Mouse (Mus musculus) cortical plate, adult 2 months (tissue): ENCODE data around the gene A3galt2. TPM values are rescaled to one million over a fixed set of nuclear protein-coding genes. Genes with fewer than 3 reads are reported as not detected.

ENCODE experiments used
- H3K27ac ChIP-seq: fragments of 200-500 bp; 2 replicates; pipeline ENCODE4 v1.5.1; 2012; ENCODE audit warnings: low read length, control low read depth, inconsistent platforms; ENCODE audit not compliant: insufficient read depth
- H3K4me1 ChIP-seq: fragments of 200-500 bp; 2 replicates; pipeline ENCODE4 v1.6.1; 2011; ENCODE audit warnings: low read length; ENCODE audit not compliant: control insufficient read depth, insufficient read depth
- H3K4me3 ChIP-seq: fragments of 200-500 bp; 2 replicates; pipeline ENCODE4 v1.5.1; 2011; ENCODE audit warnings: mild to moderate bottlenecking, low read length, control low read depth; ENCODE audit not compliant: insufficient read depth
- CTCF ChIP-seq: fragments of 200-500 bp; IDR thresholded peaks from 2 replicates; pipeline ENCODE4 v1.5.1; 2011; ENCODE audit warnings: mild to moderate bottlenecking, control low read depth, low read length; ENCODE audit not compliant: insufficient read depth; ENCODE audit errors: extremely low read depth
- POLR2A ChIP-seq: fragments of 200-500 bp; IDR thresholded peaks from 2 replicates; pipeline ENCODE4 v1.6.1; 2011; ENCODE audit warnings: mild to moderate bottlenecking, low read length, control low read depth; ENCODE audit not compliant: insufficient read depth; ENCODE audit errors: extremely low read depth
- polyA plus RNA-seq: library from polyadenylated mRNA; depleted of rRNA; stranded (reverse); fragments of >200 nt; gene quantifications from 2 replicates; pipeline ENCODE4 v1.2.3, GENCODE M21; 2012; rRNA removed

The A3galt2 gene
- polyA plus RNA-seq = 0.21 and 0.35 TPM in 2 replicates

DNA sequence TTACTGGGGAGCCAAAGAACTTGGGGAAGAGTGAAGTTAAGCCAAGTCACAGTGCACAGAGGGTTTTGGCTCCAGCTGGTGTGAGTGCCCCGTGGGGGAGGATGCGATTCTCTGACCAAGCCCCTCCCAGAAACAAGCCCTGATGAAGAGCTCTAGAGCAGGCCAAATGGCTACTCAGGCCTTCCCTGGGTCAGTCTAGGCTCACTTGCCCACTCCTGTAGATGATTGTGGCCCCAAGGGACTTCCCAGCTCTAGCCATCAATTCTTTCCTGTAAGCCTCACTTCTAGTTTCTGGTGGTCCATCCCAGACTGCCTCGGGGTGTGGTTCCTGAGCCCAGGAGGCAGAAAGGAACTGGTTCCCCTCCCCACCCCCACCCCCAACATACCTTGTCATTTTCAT, at the start of gene A3galt2:
Gene A3galt2, plus strand, starts transcription at position 301 of the 400 bp plus-strand sequence.
- TF ChIP-seq POLR2A (no peak), CTCF (no peak)
- Histone ChIP-seq H3K4me1 (no peaks in the 10 kb centered on the region), H3K27ac (no peak within 1 kb of the TSS), H3K4me3 (no peak within 1 kb of the TSS)

DNA sequence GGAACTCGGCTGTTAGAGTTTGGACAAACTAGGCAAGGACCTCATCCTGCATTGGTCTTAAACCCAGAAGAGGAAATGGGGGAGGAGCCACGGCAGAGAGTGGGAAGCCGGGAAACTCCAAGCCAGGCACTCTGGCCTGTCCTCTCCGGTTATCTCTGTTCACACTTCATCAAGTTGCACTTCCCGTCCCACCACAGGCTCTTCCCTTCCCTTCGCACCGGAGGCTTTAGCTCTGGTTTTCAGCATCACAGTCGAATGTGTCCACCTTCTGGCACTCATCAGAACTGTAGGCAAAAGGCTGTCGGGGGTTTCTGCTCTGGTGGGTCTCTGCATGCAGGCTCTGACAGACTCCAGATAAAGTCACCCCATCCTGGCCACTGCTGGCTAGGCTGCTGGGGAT, 48.5 kb upstream of the A3galt2 start:
- Histone ChIP-seq H3K27ac (no peak overlapping the region), H3K4me3 (no peak overlapping the region), H3K4me1 (no peaks in the 10 kb centered on the region)
- TF ChIP-seq CTCF (no peak), POLR2A (no peak)

DNA sequence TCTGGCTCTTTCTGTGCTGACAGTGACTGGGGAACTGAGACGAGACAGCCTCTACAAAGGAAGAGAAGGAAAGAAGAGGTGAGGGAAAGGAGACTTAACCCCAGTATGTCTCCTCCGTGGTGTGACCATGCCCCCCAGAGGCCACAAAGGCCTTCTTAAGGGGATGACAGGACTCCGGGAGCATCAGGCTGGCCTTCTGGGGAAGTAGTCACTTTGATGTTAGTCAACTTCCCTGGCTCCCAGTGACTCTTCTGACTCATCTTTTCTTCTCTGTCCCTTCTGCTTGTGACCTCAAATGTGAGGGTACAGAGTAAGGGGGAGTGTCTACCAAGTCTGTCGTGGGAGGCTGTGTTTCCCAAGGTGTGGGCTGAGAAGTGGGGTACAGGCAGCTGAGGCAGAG, 47.8 kb upstream of the A3galt2 start:
- TF ChIP-seq POLR2A (no peak), CTCF (no peak)
- no peak overlapping the region for H3K4me3 ChIP-seq
- no peak overlapping the region for H3K27ac ChIP-seq
- no peaks in the 10 kb centered on the region for H3K4me1 ChIP-seq

DNA sequence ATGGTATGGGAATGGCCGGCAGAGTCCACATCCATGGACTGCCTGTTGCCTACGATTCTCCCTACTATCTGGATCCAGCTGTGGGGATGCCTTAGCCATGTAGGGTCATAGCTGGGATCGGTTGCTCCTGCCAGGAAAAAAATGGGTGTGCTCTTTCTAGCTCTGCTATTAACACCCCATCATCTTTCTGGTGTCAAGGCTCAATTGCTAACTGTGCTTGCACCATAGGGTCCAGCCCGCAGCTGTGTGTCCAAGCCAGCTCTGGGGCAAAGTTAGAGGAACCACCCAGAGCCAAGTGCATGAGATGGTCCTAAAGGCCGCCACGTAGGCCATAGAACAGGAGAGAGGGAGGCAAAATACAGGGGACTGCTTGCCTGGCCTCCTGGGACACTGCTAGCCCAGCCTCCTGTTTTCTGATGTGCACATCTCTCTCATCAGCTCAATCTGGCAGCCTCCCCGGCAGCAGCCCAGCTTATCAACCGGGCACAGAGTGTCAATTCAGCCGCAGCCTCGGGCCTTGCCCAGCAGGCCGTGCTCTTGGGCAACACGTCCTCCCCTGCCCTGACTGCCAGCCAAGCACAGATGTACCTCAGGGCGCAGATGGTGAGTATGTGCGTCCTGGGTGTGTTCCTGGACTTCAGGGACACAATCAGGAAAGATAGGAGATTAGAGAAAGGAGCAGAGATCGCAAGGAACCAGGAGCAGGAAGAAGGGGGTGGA, 45.9 kb upstream of the A3galt2 start:
- no peak overlapping the region for H3K4me3 ChIP-seq
- no peak for TF ChIP-seq CTCF
- TF ChIP-seq POLR2A = no peak
- H3K27ac ChIP-seq = no peak overlapping the region
- H3K4me1 ChIP-seq = no peaks in the 10 kb centered on the region

DNA sequence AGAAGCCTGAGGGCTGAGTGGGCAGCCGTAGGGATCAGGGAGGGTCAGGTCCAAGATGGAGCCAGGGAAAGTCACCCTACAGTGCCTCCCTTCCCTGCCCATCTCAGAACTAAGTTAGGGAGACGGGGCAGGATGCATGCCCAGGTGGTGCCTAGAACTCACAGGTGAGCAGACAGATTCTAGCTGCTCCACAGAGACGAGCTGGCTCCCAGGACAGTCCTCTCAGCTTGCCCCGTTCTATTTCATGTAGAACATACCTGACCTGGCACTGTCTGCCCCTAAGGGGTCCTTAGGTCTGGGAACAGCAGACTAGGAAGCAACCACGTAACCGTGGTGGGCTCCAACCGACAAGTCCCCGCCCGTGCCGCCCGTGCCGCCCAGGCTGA, 45.4 kb upstream of the A3galt2 start:
- TF ChIP-seq POLR2A (no peak), CTCF (no peak)
- no peaks in the 10 kb centered on the region for H3K4me1 ChIP-seq
- no peak overlapping the region for H3K27ac ChIP-seq
- no peak overlapping the region for H3K4me3 ChIP-seq

DNA sequence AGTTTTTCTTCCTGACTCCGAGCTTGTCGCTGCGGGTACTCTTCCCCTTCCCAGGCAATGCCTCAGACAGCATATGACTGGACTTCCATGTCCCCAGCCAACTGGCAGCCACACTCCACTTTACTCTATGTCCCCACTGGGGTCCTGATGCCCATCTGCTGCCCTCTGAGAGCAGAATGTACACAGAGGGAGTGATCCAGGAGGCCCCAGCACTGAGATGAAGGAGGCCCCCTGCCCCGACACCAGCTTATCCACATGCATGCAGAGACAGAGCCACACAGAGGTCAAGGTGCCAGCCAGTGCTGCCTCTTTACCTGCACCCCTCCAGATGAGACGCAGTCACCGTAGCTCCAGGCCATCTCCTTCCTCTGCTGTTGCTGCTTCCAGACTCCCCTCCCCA, 44.9 kb upstream of the A3galt2 start:
- no peak overlapping the region for H3K27ac ChIP-seq
- H3K4me3 ChIP-seq = no peak overlapping the region
- TF ChIP-seq CTCF (no peak), POLR2A (no peak)
- no peaks in the 10 kb centered on the region for H3K4me1 ChIP-seq

DNA sequence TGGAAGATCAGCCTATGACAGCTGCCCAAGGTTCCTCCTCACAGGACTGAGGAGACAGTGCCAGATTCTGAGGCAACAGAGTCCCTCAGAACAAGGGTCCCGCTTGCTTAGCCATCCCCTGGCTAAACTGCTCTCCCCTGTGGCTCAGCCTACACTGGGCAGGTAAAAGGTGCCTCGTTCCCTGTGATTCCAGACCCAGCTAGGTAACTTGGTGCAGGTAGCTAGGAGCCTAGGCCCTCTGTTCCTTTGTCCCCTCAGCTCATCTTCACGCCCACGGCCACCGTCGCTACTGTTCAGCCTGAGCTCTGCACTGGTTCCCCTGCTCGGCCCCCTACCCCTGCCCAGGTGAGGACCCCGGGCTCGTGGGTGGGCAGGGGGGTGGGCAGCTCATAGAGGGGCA, 44.4 kb upstream of the A3galt2 start:
- H3K4me3 ChIP-seq = no peak overlapping the region
- H3K4me1 ChIP-seq = peaks cover 3% of the 10 kb centered on the region
- H3K27ac ChIP-seq = no peak overlapping the region
- TF ChIP-seq POLR2A = no peak
- TF ChIP-seq CTCF = no peak

DNA sequence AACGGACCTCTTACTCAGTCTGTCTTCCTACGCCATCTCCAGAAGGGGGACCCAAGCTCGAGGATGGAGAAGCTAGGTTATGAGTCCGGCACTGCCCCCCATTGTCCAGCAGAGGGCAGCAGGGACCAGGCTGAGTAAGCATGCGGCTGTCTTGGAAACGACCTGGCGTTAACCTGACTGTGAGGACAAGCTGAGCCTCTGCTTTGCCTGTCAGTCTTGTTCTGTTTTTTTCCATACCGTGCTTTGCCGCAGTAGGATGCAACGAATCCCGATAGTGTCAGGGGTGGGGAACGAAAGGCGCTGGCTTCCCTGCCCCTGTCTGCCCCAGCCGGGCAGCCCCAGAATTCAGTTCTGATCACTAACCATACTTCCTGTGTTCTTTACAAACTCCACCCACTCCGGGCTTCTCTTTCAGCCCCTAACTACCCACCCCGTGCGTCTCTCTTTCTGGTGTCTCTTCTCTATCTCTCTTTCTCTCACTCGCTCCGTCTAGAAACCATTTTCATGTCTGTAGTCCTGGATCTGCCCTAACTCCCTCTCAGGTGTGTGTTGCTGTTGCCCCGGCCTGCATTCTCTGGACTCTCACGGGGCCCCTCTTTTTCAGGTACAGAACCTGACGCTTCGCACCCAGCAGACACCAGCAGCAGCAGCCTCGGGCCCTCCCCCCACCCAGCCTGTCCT, 43.6 kb upstream of the A3galt2 start:
- peaks cover 8% of the 10 kb centered on the region for H3K4me1 ChIP-seq
- no peak overlapping the region for H3K4me3 ChIP-seq
- no peak overlapping the region for H3K27ac ChIP-seq
- TF ChIP-seq CTCF = peak; percentile 100
- no peak for TF ChIP-seq POLR2A

DNA sequence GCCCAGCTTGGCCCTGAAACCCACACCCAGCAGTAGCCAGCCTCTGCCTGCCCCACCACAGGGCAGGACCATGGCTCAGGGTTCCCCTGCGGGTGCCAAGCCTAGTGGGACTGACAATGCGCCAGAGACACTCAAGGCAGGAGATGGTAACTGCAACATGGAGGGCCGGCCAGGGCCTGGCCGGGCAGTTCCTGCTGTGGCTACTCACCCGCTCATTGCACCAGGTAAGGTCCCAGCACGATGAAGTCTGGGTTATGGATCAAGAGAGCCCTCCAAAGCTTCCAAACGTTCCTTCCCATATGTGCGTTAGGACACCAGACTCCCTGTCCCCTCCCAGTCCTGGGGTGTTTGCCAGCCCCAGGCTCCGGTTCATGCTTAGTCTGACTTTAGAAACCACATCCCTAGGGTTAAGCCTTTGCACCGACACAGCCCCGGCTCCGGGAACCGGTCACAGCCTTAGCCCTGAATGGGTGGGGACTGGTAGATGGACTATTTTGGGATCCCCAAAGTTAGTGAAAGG, 43.0 kb upstream of the A3galt2 start:
- TF ChIP-seq CTCF (no peak), POLR2A (no peak)
- Histone ChIP-seq H3K27ac (no peak overlapping the region), H3K4me3 (no peak overlapping the region), H3K4me1 (peaks cover 8% of the 10 kb centered on the region)

DNA sequence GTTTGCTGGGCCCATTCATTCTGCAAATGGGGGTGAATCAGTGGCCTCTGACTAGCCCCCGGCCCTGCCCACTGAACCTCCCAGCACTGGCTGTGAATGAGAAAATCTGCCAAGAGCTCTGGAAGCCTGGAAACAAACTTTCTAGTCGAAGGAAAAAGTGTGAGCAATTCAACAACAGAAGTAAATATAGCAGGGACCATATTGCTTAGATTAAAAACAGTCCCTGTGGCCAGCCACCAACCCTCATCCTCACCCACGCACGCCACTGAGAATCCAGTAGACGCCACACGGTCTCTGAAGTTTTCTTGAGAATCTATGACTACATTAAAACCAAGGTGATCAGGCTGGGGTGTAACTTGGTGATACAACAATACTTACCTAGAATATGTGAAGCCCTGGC, 42.2 kb upstream of the A3galt2 start:
- Histone ChIP-seq H3K4me3 (no peak overlapping the region), H3K27ac (no peak overlapping the region), H3K4me1 (peaks cover 8% of the 10 kb centered on the region)
- TF ChIP-seq POLR2A (no peak), CTCF (no peak)
